Mouse (Mus musculus) midbrain, embryonic 11.5 days (tissue): Measurements from ENCODE around the gene Atl3. TPM values are rescaled to one million over a fixed set of nuclear protein-coding genes. Genes with fewer than 3 reads are reported as not detected.

ENCODE experiments used
- ATAC-seq: fragments of 200-750 bp; cut with Nextera tagmentation; 2 replicates; pipeline ENCODE4 v1.8.0; 2017; ENCODE audit warnings: moderate TSS enrichment, moderate library complexity; ENCODE audit not compliant: low FRiP score
- DNase-seq: peaks from one replicate; pipeline ENCODE4 v3.0.0; 2015; ENCODE audit warnings: low spot score; ENCODE audit errors: missing footprints
- H3K27ac ChIP-seq: fragments of 300-500 bp; sonication (generic); 2 replicates; pipeline ENCODE4 v1.5.1; 2014; ENCODE audit warnings: low read depth, low read length
- H3K27me3 ChIP-seq: fragments of 300-500 bp; sonication (generic); 2 replicates; pipeline ENCODE4 v1.6.1; 2014; ENCODE audit warnings: mild to moderate bottlenecking, low read length, moderate library complexity, mixed read lengths; ENCODE audit not compliant: control insufficient read depth, insufficient read depth
- H3K36me3 ChIP-seq: fragments of 300-500 bp; sonication (generic); 2 replicates; pipeline ENCODE4 v1.6.1; 2014; ENCODE audit warnings: mild to moderate bottlenecking, low read length, moderate library complexity, mixed read lengths; ENCODE audit not compliant: control insufficient read depth, insufficient read depth
- H3K4me1 ChIP-seq: fragments of 300-500 bp; sonication (generic); 2 replicates; pipeline ENCODE4 v1.6.1; 2014; ENCODE audit warnings: low read length; ENCODE audit not compliant: control insufficient read depth, insufficient read depth
- H3K4me2 ChIP-seq: fragments of 300-500 bp; sonication (generic); 2 replicates; pipeline ENCODE4 v1.6.1; 2014; ENCODE audit warnings: mild to moderate bottlenecking, moderate library complexity
- H3K4me3 ChIP-seq: fragments of 300-500 bp; sonication (generic); 2 replicates; pipeline ENCODE4 v1.5.1; 2014; ENCODE audit warnings: low read depth, low read length
- H3K9ac ChIP-seq: fragments of 300-500 bp; sonication (generic); 2 replicates; pipeline ENCODE4 v1.6.1; 2014; ENCODE audit warnings: low read length
- H3K9me3 ChIP-seq: fragments of 300-500 bp; sonication (generic); 2 replicates; pipeline ENCODE4 v1.6.1; 2016; ENCODE audit warnings: low read length; ENCODE audit not compliant: control insufficient read depth
- WGBS: fragments of 180-500 bp; shearing (Covaris S2); extraction: QIAGEN DNeasy Blood & Tissue Kit; methylation state at CpG from one replicate; pipeline ENCODE4 v1.1.7; 2014; 5-methylcytosine and 5-hydroxymethylcytosine counted together
- polyA plus RNA-seq: library from polyadenylated mRNA; unstranded; fragments of >200 nt; fragmentation: Nextera tagmentation; extraction: Ambion mirVana; gene quantifications from 2 replicates; pipeline ENCODE4 v1.2.1, GENCODE M21; 2014

Gene Atl3
- polyA plus RNA-seq, 1 experiment from 2014 or later: 8.5 TPM

DNA sequence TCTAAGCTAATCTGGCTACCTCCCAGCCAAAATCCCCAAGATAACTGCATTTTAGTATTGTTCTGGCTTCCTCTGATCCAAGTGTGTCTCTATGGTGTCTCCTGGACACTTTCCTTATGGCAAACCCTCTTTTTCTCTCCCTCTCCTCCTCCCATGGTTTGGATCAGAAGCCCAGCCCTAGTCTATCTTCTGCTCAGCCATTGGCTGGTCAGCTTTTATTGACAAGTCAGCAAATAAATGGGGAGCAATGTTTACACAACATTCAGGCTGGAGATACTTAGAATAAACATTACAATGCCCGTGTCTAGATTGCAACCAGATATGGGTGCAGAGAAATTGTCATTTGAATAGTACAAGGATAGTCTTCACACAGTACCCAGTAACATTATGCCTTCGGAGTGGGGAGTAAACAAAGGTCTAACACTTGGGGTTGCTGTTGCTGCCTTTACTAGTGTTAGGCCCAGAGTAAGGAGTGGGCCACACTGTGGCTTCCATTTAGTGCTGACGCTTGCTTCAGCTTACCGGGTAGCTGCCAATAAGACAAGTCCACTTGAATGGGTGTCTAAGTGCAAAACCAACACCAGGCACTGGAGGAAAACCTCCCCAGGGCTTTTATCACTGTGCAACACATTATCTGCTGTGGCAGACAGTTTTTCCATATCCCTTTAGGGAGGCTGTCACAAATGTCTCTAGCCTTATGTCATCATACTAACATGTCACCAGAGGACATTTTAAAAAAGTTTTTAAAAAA, 57.9 kb downstream of the Atl3 start:
- no peak overlapping the region for H3K4me2 ChIP-seq
- no peak for ATAC-seq

DNA sequence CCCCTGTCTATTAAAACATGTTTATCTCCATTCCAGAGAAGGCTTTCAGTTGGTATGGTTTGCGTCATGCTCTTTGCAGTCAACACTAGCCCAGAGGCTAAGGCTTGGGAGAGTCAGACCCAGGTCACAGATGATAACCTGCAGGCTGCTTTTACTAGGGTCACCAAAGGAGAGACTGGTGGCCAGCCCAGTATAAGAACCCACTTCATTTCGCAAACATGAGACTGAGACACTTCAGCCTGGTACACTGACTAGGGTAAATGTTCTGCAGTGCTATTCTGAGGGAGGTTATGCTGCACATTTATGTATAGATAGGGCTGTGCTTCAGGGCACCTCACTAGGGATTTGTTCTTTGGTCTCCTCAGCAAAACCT, 58.4 kb downstream of the Atl3 start:
- Histone ChIP-seq H3K9ac (no peak overlapping the region), H3K36me3 (no peaks in the 10 kb centered on the region), H3K27me3 (no peaks in the 10 kb centered on the region), H3K4me3 (no peak overlapping the region), H3K9me3 (no peaks in the 10 kb centered on the region), H3K4me1 (no peaks in the 10 kb centered on the region), H3K4me2 (no peak overlapping the region), H3K27ac (no peak overlapping the region)
- WGBS: 92% methylated on average over 2 of the region's 2 CpGs
- no peak for ATAC-seq
- DNase-seq: no peak

More for the DNA sequence above, 57.9 kb downstream of the Atl3 start:
- 74% methylated on average over 4 of the region's 4 CpGs for WGBS
- Histone ChIP-seq H3K27ac (no peak overlapping the region), H3K4me3 (no peak overlapping the region), H3K27me3 (no peaks in the 10 kb centered on the region), H3K4me1 (no peaks in the 10 kb centered on the region), H3K36me3 (no peaks in the 10 kb centered on the region), H3K9me3 (no peaks in the 10 kb centered on the region), H3K9ac (no peak overlapping the region)
- no peak for DNase-seq

DNA sequence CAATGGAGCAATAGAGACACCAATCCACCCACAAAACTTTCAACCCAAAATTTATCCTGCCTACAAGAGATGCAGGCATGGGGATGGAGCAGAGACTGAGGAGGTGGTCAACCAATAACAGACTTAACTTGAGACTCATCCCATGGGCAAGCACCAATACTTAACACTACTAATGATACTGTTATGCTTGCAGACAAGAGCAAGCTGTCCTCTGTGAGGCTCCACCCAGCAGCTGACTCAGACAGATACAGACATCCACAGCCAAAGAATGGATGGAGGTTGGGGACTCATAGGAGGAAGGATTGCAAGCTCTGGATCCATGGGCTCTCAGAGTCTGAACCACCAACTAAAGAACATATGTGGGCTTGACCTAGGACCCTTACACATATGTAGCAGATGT, 59.6 kb downstream of the Atl3 start:
- no peak for ATAC-seq
- Histone ChIP-seq H3K4me3 (no peak overlapping the region), H3K36me3 (no peaks in the 10 kb centered on the region)

DNA sequence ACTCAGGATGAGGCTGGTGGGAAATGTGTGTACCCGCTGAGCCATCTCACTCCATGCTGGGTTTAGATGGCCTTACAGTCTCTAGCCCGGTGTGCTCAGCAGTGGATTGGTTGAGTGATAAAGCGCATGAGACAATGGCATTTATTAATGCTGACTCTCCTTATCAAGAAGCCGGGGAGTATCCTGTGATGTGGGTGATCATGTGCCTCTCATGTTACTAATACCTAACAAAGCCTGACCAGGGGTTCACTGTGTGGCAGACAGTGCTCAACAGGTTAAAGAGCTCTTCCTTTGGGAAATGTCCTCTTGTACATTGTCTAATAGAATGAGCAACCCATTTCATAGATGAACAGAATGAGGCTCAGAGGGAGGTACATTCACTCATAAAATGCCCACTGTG, 61.0 kb downstream of the Atl3 start:
- Histone ChIP-seq H3K4me3 (no peak overlapping the region), H3K9ac (no peak overlapping the region), H3K36me3 (no peaks in the 10 kb centered on the region), H3K4me1 (peaks cover 6% of the 10 kb centered on the region), H3K9me3 (no peaks in the 10 kb centered on the region), H3K4me2 (no peak overlapping the region), H3K27ac (no peak overlapping the region), H3K27me3 (peaks cover 8% of the 10 kb centered on the region; the same call in 1 of the 2 replicates)
- 72% methylated on average over 4 of the region's 4 CpGs for WGBS
- ATAC-seq: no peak
- DNase-seq: no peak

More for the DNA sequence above, 59.6 kb downstream of the Atl3 start:
- Histone ChIP-seq H3K4me2 (no peak overlapping the region), H3K27me3 (peaks cover 8% of the 10 kb centered on the region; the same call in 1 of the 2 replicates), H3K27ac (no peak overlapping the region), H3K9me3 (no peaks in the 10 kb centered on the region), H3K9ac (no peak overlapping the region), H3K4me1 (peaks cover 6% of the 10 kb centered on the region)
- no peak for DNase-seq

DNA sequence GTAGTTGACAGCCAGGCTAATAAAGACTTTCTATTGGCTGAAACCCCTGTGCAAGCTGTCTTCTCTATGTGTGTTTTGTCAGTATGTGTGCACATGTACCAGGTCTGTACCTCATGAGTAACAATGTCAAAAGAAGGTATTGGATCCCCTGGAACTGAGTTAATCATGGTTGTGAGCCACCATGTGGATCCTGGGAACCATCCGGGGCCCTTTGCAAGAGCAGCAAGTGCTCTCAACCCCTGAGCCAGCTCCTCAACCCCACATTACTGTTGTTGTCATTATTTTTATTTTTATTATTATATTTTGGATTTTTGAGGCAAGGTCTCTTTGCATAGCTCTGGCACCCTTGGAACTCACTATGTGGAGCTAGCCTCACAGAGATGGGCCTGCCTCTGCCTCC, 62.8 kb downstream of the Atl3 start:
- H3K27ac ChIP-seq: no peak overlapping the region
- H3K27me3 ChIP-seq: peaks cover 8% of the 10 kb centered on the region; the same call in 1 of the 2 replicates
- DNase-seq (peak; percentile 80), ATAC-seq (no peak)
- WGBS: 100% methylated on average over 1 of the region's 1 CpGs
- no peak overlapping the region for H3K4me3 ChIP-seq
- peaks cover 6% of the 10 kb centered on the region for H3K4me1 ChIP-seq
- no peak overlapping the region for H3K9ac ChIP-seq
- H3K9me3 ChIP-seq: no peaks in the 10 kb centered on the region
- no peak overlapping the region for H3K4me2 ChIP-seq
- H3K36me3 ChIP-seq: no peaks in the 10 kb centered on the region

DNA sequence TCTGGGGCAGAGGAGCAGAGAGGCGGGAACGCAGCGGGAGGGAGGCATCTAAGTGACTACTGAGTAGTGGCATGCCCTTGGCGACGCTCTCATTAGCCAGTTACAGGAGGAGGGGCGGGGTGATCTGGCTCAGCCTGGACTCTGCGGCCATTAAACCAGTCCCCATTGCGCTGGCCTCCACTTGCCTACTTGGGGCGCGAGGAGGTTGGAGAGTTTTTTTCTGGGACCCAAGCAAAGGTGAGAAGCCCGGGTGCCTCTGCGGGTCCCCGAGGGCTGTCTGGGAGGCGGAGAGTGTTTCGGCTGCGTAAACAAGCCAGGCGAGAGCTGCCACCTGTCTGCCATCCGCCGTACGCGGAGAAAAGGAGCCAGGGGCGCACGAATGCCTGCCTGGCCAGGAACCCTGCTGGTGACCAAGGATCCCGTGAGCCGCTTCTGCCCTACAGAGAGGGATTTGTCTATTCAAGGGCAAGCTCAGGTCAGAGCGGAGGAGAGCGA, 63.5 kb downstream of the Atl3 start, which contains the start of gene Pla2g16:
Gene Pla2g16, plus strand, starts transcription at position 132 of the 495 bp plus-strand sequence.
- Histone ChIP-seq H3K9me3 (no peaks in the 10 kb centered on the region), H3K9ac (peak within 1 kb of the TSS; percentile 51), H3K4me3 (peak within 1 kb of the TSS; percentile 35), H3K36me3 (no peaks in the 10 kb centered on the region), H3K4me1 (peaks cover 6% of the 10 kb centered on the region), H3K27ac (no peak within 1 kb of the TSS), H3K4me2 (peak within 1 kb of the TSS; percentile 68), H3K27me3 (peaks cover 8% of the 10 kb centered on the region; the same call in 1 of the 2 replicates)
- WGBS: under 1% methylated on average over 27 of the region's 27 CpGs
- DNase-seq: peak; percentile 91
- peak; percentile 82 for ATAC-seq

DNA sequence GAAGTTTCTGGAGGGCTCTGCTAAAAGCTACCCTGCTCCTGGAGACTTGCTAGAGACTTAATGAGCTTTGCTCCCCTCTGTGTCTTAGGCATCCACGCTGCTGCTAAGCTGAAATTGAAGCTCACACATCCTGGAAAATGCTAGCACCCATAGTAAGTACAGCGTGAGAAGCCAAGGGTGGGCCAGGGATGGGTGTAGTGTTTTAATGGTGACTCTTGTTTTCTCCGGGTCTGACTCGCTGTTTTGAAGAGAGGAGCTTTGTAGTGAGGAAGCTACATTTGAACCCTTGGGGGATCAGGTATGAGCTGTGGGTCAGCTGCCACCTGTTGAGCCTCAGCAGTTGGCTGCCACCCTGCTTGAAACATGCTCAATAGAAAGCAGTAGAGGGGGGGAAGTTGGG, 64.0 kb downstream of the Atl3 start:
- Histone ChIP-seq H3K36me3 (no peaks in the 10 kb centered on the region), H3K27ac (no peak overlapping the region), H3K9ac (peak overlapping the region; percentile 51), H3K4me3 (peak overlapping the region; percentile 35), H3K9me3 (no peaks in the 10 kb centered on the region), H3K4me1 (peaks cover 6% of the 10 kb centered on the region), H3K27me3 (peaks cover 8% of the 10 kb centered on the region; the same call in 1 of the 2 replicates), H3K4me2 (peak overlapping the region; percentile 68)
- ATAC-seq (no peak), DNase-seq (peak; percentile 92)
- 8% methylated on average over 4 of the region's 4 CpGs for WGBS

DNA sequence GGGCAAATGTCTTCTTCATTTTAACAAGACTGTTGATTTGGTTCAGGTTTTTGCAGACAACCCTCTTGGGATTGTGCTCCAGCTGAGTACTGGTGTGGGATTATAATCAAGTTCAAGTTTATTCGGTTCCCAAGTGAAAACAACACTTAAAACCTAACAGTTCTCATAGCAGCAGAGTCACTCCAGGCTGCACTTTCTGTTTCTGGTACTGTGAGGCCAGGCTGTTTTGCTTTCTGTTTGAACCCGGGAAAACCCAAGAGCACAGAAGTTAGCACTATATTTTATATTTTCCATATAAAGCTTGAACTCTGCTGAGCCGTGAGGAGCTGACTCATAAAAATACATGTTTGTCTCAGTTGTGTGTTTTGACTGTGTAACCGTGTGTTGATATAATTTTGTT, 64.8 kb downstream of the Atl3 start:
- Histone ChIP-seq H3K27me3 (peaks cover 8% of the 10 kb centered on the region; the same call in 1 of the 2 replicates), H3K27ac (no peak overlapping the region), H3K9ac (no peak overlapping the region), H3K36me3 (no peaks in the 10 kb centered on the region), H3K4me1 (peaks cover 6% of the 10 kb centered on the region), H3K9me3 (no peaks in the 10 kb centered on the region), H3K4me2 (no peak overlapping the region), H3K4me3 (no peak overlapping the region)
- ATAC-seq (no peak), DNase-seq (peak; percentile 66)
- 80% methylated on average over 4 of the region's 4 CpGs for WGBS

DNA sequence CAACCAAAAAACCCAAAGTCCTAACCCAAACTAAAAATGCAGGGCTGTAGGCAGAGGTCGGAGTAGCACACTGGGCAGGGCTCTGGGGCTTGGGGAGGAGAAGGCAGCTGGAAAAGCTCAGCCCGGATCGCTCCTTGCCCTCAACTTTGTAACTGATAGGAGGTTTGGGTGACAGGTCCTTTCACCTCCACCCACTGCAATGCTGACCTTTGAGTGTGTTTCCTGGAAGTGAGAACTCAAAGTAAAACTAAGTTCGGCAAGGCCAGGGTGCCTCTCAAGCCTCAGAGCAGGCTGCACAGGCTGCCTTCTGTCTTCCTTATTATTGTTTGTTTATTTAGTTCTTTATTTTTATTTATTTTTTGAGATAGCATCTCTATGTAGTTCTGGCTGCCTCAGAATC, 66.1 kb downstream of the Atl3 start:
- H3K27ac ChIP-seq: no peak overlapping the region
- no peaks in the 10 kb centered on the region for H3K9me3 ChIP-seq
- no peaks in the 10 kb centered on the region for H3K36me3 ChIP-seq
- DNase-seq: no peak
- no peak overlapping the region for H3K4me2 ChIP-seq
- H3K4me1 ChIP-seq: peaks cover 6% of the 10 kb centered on the region
- H3K27me3 ChIP-seq: peaks cover 8% of the 10 kb centered on the region; the same call in 1 of the 2 replicates
- WGBS: 84% methylated on average over 4 of the region's 4 CpGs
- H3K4me3 ChIP-seq: no peak overlapping the region
- ATAC-seq: no peak
- H3K9ac ChIP-seq: no peak overlapping the region
